Mouse (Mus musculus) lung, adult 2 months (tissue): ENCODE results near the gene Chst10. TPM values are rescaled to one million over a fixed set of nuclear protein-coding genes. Genes with fewer than 3 reads are reported as not detected.

Experiments used
- DNase-seq: peaks from one replicate; pipeline ENCODE4 v3.0.0; 2022
- H3K4me1 ChIP-seq: fragments of 200-500 bp; 2 replicates; pipeline ENCODE4 v1.6.1; 2011; ENCODE audit warnings: low read length; ENCODE audit not compliant: control insufficient read depth, insufficient read depth
- H3K4me3 ChIP-seq: fragments of 200-500 bp; replicated peaks from 2 replicates; pipeline ENCODE3; 2011; ENCODE audit warnings: low read depth, mild to moderate bottlenecking, control low read depth, low read length; ENCODE audit errors: extremely low read depth
- CTCF ChIP-seq: fragments of 200-500 bp; IDR thresholded peaks from 2 replicates; pipeline ENCODE4 v1.5.1; 2011; ENCODE audit warnings: mild to moderate bottlenecking, low read length, control low read depth; ENCODE audit not compliant: insufficient read depth
- POLR2A ChIP-seq: fragments of 200-500 bp; IDR thresholded peaks from 2 replicates; pipeline ENCODE4 v1.6.1; 2011; ENCODE audit warnings: low read depth, mild to moderate bottlenecking, control low read depth, low read length, borderline replicate concordance; ENCODE audit errors: extremely low read depth
- WGBS: fragments of 180-500 bp; shearing (Covaris S2); methylation state at CpG from one replicate; pipeline ENCODE4 v1.1.7; 2018; 5-methylcytosine and 5-hydroxymethylcytosine counted together
- polyA plus RNA-seq: library from polyadenylated mRNA; depleted of rRNA; stranded (reverse); fragments of >200 nt; gene quantifications from 2 replicates; pipeline ENCODE4 v1.2.3, GENCODE M21; 2012

Gene Chst10
- polyA plus RNA-seq, 1 experiment = 0.32 TPM

- DNase-seq = no peak
- no peaks in the 10 kb centered on the region for H3K4me1 ChIP-seq
- WGBS = 84% methylated on average over 6 of the region's 6 CpGs
- no peak overlapping the region for H3K4me3 ChIP-seq
- no peak for TF ChIP-seq POLR2A
- TF ChIP-seq CTCF = no peak
Measured at GRCm38 (mm10) chr1:38871834-38872233, 26.1 kb downstream of the Chst10 start.

GRCm38 (mm10) chr1:38869398-38870195 lies 28.4 kb downstream of the Chst10 start:
- no peak for TF ChIP-seq CTCF
- no peak for TF ChIP-seq POLR2A
- 52% methylated on average over 13 of the region's 13 CpGs for WGBS
- no peaks in the 10 kb centered on the region for H3K4me1 ChIP-seq

GRCm38 (mm10) chr1:38866242-38866641 lies 31.7 kb downstream of the Chst10 start:
- Histone ChIP-seq H3K4me1 (no peaks in the 10 kb centered on the region), H3K4me3 (no peak overlapping the region)
- no peak for TF ChIP-seq POLR2A
- no peak for TF ChIP-seq CTCF
- WGBS = 80% methylated on average over 5 of the region's 5 CpGs
- no peak for DNase-seq

More at GRCm38 (mm10) chr1:38869398-38870195, 28.4 kb downstream of the Chst10 start:
- no peak overlapping the region for H3K4me3 ChIP-seq
- DNase-seq = no peak

- 68% methylated on average over 9 of the region's 9 CpGs for WGBS
- Histone ChIP-seq H3K4me1 (no peaks in the 10 kb centered on the region), H3K4me3 (no peak overlapping the region)
- TF ChIP-seq POLR2A = no peak
- TF ChIP-seq CTCF = no peak
- DNase-seq = no peak
Measured at GRCm38 (mm10) chr1:38864341-38864740, 33.6 kb downstream of the Chst10 start.

- Histone ChIP-seq H3K4me1 (no peaks in the 10 kb centered on the region), H3K4me3 (no peak overlapping the region)
- peak; percentile 9 for DNase-seq
- no peak for TF ChIP-seq POLR2A
- no peak for TF ChIP-seq CTCF
- 28% methylated on average over 4 of the region's 4 CpGs for WGBS
Measured at GRCm38 (mm10) chr1:38862213-38862612, 35.7 kb downstream of the Chst10 start.

GRCm38 (mm10) chr1:38860867-38861524 lies 37.0 kb downstream of the Chst10 start:
- no peak for DNase-seq
- Histone ChIP-seq H3K4me1 (no peaks in the 10 kb centered on the region), H3K4me3 (no peak overlapping the region)
- TF ChIP-seq CTCF (no peak), POLR2A (no peak)
- 77% methylated on average over 9 of the region's 9 CpGs for WGBS

GRCm38 (mm10) chr1:38860207-38860606 lies 37.8 kb downstream of the Chst10 start:
- WGBS = 59% methylated on average over 5 of the region's 5 CpGs
- TF ChIP-seq CTCF = no peak
- no peak for TF ChIP-seq POLR2A
- no peak for DNase-seq
- Histone ChIP-seq H3K4me1 (no peaks in the 10 kb centered on the region), H3K4me3 (no peak overlapping the region)

GRCm38 (mm10) chr1:38856196-38856595 lies 41.8 kb downstream of the Chst10 start:
- TF ChIP-seq CTCF (peak; percentile 67), POLR2A (no peak)
- Histone ChIP-seq H3K4me3 (no peak overlapping the region), H3K4me1 (no peaks in the 10 kb centered on the region)
- DNase-seq = peak; percentile 5
- WGBS = 15% methylated on average over 3 of the region's 3 CpGs

- no peak overlapping the region for H3K4me3 ChIP-seq
- H3K4me1 ChIP-seq = no peaks in the 10 kb centered on the region
- 49% methylated on average over 2 of the region's 2 CpGs for WGBS
- DNase-seq = no peak
- no peak for TF ChIP-seq POLR2A
- no peak for TF ChIP-seq CTCF
Measured at GRCm38 (mm10) chr1:38852250-38852649, 45.7 kb downstream of the Chst10 start.
